Mouse (Mus musculus): ENCODE results near the gene Tmem160. TPM values are rescaled to one million over a fixed set of nuclear protein-coding genes. Genes with fewer than 3 reads are reported as not detected.

Tmem160 gene
- polyA plus RNA-seq (2014; fragmentation: Nextera tagmentation; extraction: Ambion mirVana): 57.2 and 59.6 TPM in 2 replicates

GRCm38 (mm10) chr7:16452587-16453073, at the start of gene Tmem160:
Tmem160 (plus strand) TSS chr7:16452779.
- ATAC-seq (ENCODE audit: insufficient read depth, low FRiP score, low TSS enrichment) (peak; percentile 95), DNase-seq (ENCODE audit: low spot score) (peak; percentile 85)
- 1% methylated on average over 30 of the region's 30 CpGs for WGBS
- no peaks in the 10 kb centered on the region for H3K9me3 ChIP-seq (ENCODE audit: control insufficient read depth, low read length)
- H3K4me2 ChIP-seq (ENCODE audit: low read depth): peak within 1 kb of the TSS; percentile 94
- H3K9ac ChIP-seq (ENCODE audit: low read length): peak within 1 kb of the TSS; percentile 75
- no peaks in the 10 kb centered on the region for H3K27me3 ChIP-seq (ENCODE audit: control insufficient read depth, insufficient read depth, low read length)
- 0 out of 2 replicates have a peak within 1 kb of the TSS, but pooled peaks have one; percentile 27 for H3K27ac ChIP-seq (ENCODE audit: low read depth, low read length)
- peaks cover 2% of the 10 kb centered on the region; the same call in 1 of the 2 replicates for H3K36me3 ChIP-seq (ENCODE audit: control insufficient read depth, insufficient read depth, low read length)
- H3K4me1 ChIP-seq (ENCODE audit: control insufficient read depth, insufficient read depth, low read length): no peaks in the 10 kb centered on the region
- peak within 1 kb of the TSS; percentile 76 for H3K4me3 ChIP-seq (ENCODE audit: low read depth, low read length)

DNA sequence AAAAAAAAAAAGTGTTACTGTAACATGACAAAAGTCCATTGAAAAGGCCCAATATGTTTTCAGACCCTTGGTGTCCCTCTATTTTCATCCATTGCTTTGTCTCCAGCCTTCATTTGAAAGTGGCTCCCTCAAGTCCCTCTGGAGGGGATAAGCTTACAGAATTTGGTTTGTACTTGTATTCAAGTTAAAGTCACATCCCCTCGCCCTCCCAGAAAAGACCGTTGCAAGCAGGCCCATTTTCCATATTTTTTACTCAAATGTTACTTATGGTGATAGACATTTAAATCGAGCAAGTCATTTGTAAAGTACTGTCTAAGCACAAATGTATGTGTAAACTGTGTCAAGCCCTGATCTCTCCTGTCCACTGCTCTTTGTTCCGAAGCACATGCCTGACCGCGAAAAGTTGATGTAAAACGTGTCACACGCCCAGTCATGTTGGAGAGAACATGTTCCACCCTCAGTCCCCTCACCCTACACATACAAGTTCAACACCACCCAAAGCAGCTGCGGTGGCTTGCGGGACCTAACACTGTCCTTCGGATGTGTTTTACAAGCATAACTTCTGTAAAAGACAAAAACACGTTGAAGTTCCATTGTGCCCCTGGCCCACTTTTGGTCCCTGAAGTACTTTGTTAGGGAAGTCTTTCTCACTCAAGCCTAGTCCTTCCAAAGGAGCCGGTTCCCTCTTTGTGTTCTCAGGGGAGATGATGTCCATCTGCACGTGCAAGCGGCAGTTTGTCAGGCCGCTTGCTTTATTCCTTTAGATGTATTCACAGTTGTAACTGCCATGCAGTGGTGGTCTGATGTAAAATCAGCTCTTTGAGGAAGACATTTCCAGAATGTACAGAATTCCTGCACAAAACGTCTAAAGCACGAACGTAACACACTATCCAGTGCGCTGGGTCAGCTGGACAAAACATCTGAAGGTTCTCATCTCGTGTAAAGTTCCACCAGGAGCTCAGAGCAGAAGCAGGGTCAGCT, 49.3 kb upstream of the Tmem160 start:
- DNase-seq (ENCODE audit: low spot score): peak; percentile 52
- Histone ChIP-seq H3K36me3 (ENCODE audit: control insufficient read depth, insufficient read depth, low read length) (no peaks in the 10 kb centered on the region), H3K9ac (ENCODE audit: low read length) (peak overlapping the region; percentile 100), H3K27me3 (ENCODE audit: control insufficient read depth, insufficient read depth, low read length) (no peaks in the 10 kb centered on the region), H3K4me3 (ENCODE audit: low read depth, low read length) (peak overlapping the region; percentile 86), H3K4me1 (ENCODE audit: control insufficient read depth, insufficient read depth, low read length) (peaks cover 9% of the 10 kb centered on the region; the same call in 1 of the 2 replicates), H3K4me2 (ENCODE audit: low read depth) (peak overlapping the region; percentile 96), H3K9me3 (ENCODE audit: control insufficient read depth, low read length) (no peaks in the 10 kb centered on the region), H3K27ac (ENCODE audit: low read depth, low read length) (peak overlapping the region; percentile 100)
- no peak for ATAC-seq (ENCODE audit: insufficient read depth, low FRiP score, low TSS enrichment)
- 44% methylated on average over 21 of the region's 21 CpGs for WGBS

- H3K27me3 ChIP-seq (ENCODE audit: control insufficient read depth, insufficient read depth, low read length): no peaks in the 10 kb centered on the region
- peak overlapping the region; percentile 6; the same call in 1 of the 2 replicates for H3K4me2 ChIP-seq (ENCODE audit: low read depth)
- H3K9me3 ChIP-seq (ENCODE audit: control insufficient read depth, low read length): no peaks in the 10 kb centered on the region
- peaks cover 9% of the 10 kb centered on the region; the same call in 1 of the 2 replicates for H3K4me1 ChIP-seq (ENCODE audit: control insufficient read depth, insufficient read depth, low read length)
- H3K4me3 ChIP-seq (ENCODE audit: low read depth, low read length): no peak overlapping the region
- ATAC-seq (ENCODE audit: insufficient read depth, low FRiP score, low TSS enrichment) (no peak), DNase-seq (ENCODE audit: low spot score) (no peak)
- no peaks in the 10 kb centered on the region for H3K36me3 ChIP-seq (ENCODE audit: control insufficient read depth, insufficient read depth, low read length)
- peak overlapping the region; percentile 46 for H3K27ac ChIP-seq (ENCODE audit: low read depth, low read length)
- 95% methylated on average over 3 of the region's 3 CpGs for WGBS
- peak overlapping the region; percentile 33; the same call in 1 of the 2 replicates for H3K9ac ChIP-seq (ENCODE audit: low read length)
Observed at GRCm38 (mm10) chr7:16404315-16405072, 48.1 kb upstream of the Tmem160 start.

DNA sequence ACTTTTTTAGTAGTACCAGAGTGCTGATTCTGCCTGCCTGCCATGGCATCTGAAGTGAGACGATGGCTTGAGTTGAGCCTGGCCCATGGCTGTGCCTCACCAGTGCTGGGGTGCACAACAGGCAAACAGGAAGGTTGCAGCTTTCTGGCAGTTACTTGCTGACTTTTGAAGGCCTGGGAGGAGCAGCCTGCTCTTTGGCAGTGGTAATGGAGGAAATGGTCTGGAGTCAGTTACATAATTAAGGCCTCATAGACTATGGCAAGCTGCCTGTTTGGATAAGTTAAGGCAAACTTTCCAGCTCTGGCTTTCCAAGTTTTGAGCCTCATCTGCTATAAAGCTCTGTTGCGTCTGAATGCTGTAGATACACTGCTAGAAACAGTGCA, 47.5 kb upstream of the Tmem160 start:
- H3K9ac ChIP-seq (ENCODE audit: low read length): peak overlapping the region; percentile 33; the same call in 1 of the 2 replicates
- peak overlapping the region; percentile 15; the same call in 1 of the 2 replicates for H3K4me3 ChIP-seq (ENCODE audit: low read depth, low read length)
- H3K9me3 ChIP-seq (ENCODE audit: control insufficient read depth, low read length): no peaks in the 10 kb centered on the region
- 86% methylated on average over 2 of the region's 2 CpGs for WGBS
- H3K36me3 ChIP-seq (ENCODE audit: control insufficient read depth, insufficient read depth, low read length): no peaks in the 10 kb centered on the region
- H3K4me1 ChIP-seq (ENCODE audit: control insufficient read depth, insufficient read depth, low read length): peaks cover 9% of the 10 kb centered on the region; the same call in 1 of the 2 replicates
- peak overlapping the region; percentile 46 for H3K27ac ChIP-seq (ENCODE audit: low read depth, low read length)
- no peak for DNase-seq (ENCODE audit: low spot score)
- ATAC-seq (ENCODE audit: insufficient read depth, low FRiP score, low TSS enrichment): no peak
- peak overlapping the region; percentile 6; the same call in 1 of the 2 replicates for H3K4me2 ChIP-seq (ENCODE audit: low read depth)
- no peaks in the 10 kb centered on the region for H3K27me3 ChIP-seq (ENCODE audit: control insufficient read depth, insufficient read depth, low read length)

GRCm38 (mm10) chr7:16405516-16406351, 46.8 kb upstream of the Tmem160 start:
- Histone ChIP-seq H3K27ac (ENCODE audit: low read depth, low read length) (peak overlapping the region; percentile 46; the same call in 1 of the 2 replicates), H3K27me3 (ENCODE audit: control insufficient read depth, insufficient read depth, low read length) (no peaks in the 10 kb centered on the region), H3K4me3 (ENCODE audit: low read depth, low read length) (peak overlapping the region; percentile 15), H3K4me1 (ENCODE audit: control insufficient read depth, insufficient read depth, low read length) (peaks cover 9% of the 10 kb centered on the region; the same call in 1 of the 2 replicates), H3K9me3 (ENCODE audit: control insufficient read depth, low read length) (no peaks in the 10 kb centered on the region), H3K4me2 (ENCODE audit: low read depth) (peak overlapping the region; percentile 19), H3K9ac (ENCODE audit: low read length) (peak overlapping the region; percentile 33; the same call in 1 of the 2 replicates), H3K36me3 (ENCODE audit: control insufficient read depth, insufficient read depth, low read length) (no peaks in the 10 kb centered on the region)
- DNase-seq (ENCODE audit: low spot score) (no peak), ATAC-seq (ENCODE audit: insufficient read depth, low FRiP score, low TSS enrichment) (no peak)
- 81% methylated on average over 11 of the region's 11 CpGs for WGBS

DNA sequence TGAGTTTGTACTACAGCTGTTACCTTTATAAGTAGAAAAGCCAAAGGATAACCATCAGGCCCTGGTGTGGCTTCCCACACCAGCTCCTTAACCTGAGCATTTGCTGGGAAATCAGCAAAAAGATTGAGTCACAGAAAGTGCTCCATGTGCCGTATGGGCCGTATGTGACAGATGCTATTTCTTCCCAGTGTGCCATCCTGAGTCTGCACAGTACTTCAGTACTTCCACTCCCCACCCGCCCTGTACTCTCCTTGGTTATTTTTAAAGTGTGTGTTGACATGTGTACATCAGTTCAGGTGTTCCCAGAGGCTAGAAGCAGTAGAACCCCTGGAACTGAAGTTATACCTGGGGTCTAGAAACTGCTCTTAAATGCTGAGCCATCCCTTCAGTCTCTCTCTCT, 45.6 kb upstream of the Tmem160 start:
- no peak overlapping the region for H3K4me2 ChIP-seq (ENCODE audit: low read depth)
- ATAC-seq (ENCODE audit: insufficient read depth, low FRiP score, low TSS enrichment) (no peak), DNase-seq (ENCODE audit: low spot score) (no peak)
- H3K36me3 ChIP-seq (ENCODE audit: control insufficient read depth, insufficient read depth, low read length): no peaks in the 10 kb centered on the region
- no peak overlapping the region for H3K9ac ChIP-seq (ENCODE audit: low read length)
- H3K9me3 ChIP-seq (ENCODE audit: control insufficient read depth, low read length): no peaks in the 10 kb centered on the region
- H3K27ac ChIP-seq (ENCODE audit: low read depth, low read length): no peak overlapping the region
- H3K4me1 ChIP-seq (ENCODE audit: control insufficient read depth, insufficient read depth, low read length): peaks cover 9% of the 10 kb centered on the region; the same call in 1 of the 2 replicates
- H3K27me3 ChIP-seq (ENCODE audit: control insufficient read depth, insufficient read depth, low read length): no peaks in the 10 kb centered on the region
- WGBS: 98% methylated on average over 3 of the region's 3 CpGs
- no peak overlapping the region for H3K4me3 ChIP-seq (ENCODE audit: low read depth, low read length)

DNA sequence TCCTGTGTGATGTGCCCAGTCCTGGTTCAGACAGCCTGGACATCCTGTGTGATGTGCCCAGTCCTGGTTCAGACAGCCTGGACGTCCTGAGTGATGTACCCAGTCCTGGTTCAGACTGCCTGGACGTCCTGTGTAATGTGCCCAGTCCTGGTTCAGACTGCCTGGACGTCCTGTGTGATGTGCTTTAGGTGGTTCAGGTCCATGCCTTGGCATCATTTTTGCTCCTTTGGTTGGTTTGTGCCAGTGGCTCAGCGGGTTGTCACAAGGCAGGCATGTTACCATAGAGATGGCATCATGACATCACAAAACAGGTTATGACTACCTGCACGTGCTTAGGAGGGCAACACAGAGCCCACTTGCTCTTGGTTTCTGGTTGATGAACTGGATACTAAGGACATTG, 41.5 kb upstream of the Tmem160 start:
- Histone ChIP-seq H3K4me3 (ENCODE audit: low read depth, low read length) (no peak overlapping the region), H3K27me3 (ENCODE audit: control insufficient read depth, insufficient read depth, low read length) (no peaks in the 10 kb centered on the region), H3K27ac (ENCODE audit: low read depth, low read length) (no peak overlapping the region), H3K9me3 (ENCODE audit: control insufficient read depth, low read length) (no peaks in the 10 kb centered on the region), H3K36me3 (ENCODE audit: control insufficient read depth, insufficient read depth, low read length) (no peaks in the 10 kb centered on the region; the same call in 1 of the 2 replicates), H3K9ac (ENCODE audit: low read length) (no peak overlapping the region), H3K4me2 (ENCODE audit: low read depth) (no peak overlapping the region), H3K4me1 (ENCODE audit: control insufficient read depth, insufficient read depth, low read length) (no peaks in the 10 kb centered on the region)
- no peak for ATAC-seq (ENCODE audit: insufficient read depth, low FRiP score, low TSS enrichment)
- 89% methylated on average over 5 of the region's 5 CpGs for whole genome bisulfite sequencing
- no peak for DNase-seq (ENCODE audit: low spot score)
